Mouse (Mus musculus) embryo, embryonic 11 days (tissue): ENCODE results near the gene Wtip.
"Not testable (repeated sequence)": the region's sequence is repeated elsewhere in the genome, so short reads cannot be mapped to it uniquely, and the experiment has no call there.

Source experiments
- DNase-seq: peaks from one replicate; pipeline ENCODE4 v3.0.0-alpha.2; 2015

Wtip gene

GRCm38 (mm10) chr7:34133117-34133762, at the start of gene Wtip:
Wtip (minus strand) TSS chr7:34133268.
- DNase-seq = peak; percentile 95

- not testable (repeated sequence) for DNase-seq
Measured at GRCm38 (mm10) chr7:34176241-34176640, 43.2 kb upstream of the Wtip start.

DNA sequence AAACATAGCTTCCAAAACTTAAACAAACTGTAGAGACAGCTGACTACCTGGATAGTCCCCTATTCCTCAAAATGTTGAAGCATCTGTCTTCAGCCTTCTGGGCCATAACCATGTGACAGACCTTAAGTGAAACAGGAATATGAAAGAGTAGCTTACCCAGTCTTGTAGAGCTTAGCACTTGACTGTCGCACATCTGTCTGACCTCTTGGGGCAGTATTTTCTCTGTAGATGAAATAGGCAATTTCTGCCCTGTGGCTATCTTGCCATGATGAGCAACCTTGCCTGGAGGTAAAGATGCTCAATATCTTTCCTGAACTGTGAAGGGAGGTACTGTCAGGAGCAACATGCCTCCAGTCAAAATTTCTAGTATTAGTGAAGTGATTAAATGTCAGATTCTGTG, 39.2 kb upstream of the Wtip start:
- DNase-seq = no peak

DNA sequence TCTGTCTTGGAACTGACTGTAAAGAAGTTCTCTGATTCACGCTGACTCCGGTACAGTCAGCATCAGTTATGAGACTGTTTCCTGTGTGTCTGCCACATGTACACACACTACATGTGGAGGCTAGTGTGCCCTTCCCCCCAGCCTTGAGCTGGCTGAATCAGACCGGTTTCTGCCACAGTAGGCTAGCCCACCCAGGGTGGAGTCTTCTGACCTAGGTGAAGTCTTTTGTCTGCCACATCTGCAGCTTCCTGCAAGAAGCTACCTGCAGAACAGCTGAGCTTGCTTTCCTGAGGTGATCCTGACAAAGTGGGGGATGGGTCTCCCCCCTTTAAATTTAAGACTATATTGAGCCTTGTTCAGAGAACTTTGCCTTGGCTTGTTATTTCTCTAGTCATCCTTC, 36.4 kb upstream of the Wtip start, which contains the start of gene Uba2:
Gene Uba2 (minus strand): TSS at position 146 of the 400 bp plus-strand sequence.
- no peak for DNase-seq

- peak; percentile 93 for DNase-seq
Measured at GRCm38 (mm10) chr7:34168470-34169251, 35.6 kb upstream of the Wtip start.

GRCm38 (mm10) chr7:34167766-34168469, 34.9 kb upstream of the Wtip start:
- peak; percentile 44 for DNase-seq

DNA sequence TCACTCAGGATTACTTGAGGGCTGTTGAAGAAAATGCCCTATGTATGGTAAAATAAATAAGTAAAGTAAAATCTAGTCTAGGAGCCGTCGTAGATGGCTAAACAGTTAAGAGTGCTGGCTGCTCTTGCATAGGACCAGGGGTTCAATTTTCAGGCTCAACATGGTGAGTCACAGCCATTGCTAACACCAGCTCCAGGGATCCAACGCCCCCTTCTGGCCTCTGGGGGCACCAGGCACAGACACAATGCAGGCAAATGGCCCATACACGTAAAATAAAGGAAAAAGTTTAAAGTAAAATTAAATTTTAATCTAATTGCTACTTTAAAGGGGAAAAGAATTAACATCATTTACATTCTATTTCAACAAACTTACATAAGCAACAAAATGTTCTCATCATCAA, 33.8 kb upstream of the Wtip start:
- DNase-seq = peak; percentile 50

DNA sequence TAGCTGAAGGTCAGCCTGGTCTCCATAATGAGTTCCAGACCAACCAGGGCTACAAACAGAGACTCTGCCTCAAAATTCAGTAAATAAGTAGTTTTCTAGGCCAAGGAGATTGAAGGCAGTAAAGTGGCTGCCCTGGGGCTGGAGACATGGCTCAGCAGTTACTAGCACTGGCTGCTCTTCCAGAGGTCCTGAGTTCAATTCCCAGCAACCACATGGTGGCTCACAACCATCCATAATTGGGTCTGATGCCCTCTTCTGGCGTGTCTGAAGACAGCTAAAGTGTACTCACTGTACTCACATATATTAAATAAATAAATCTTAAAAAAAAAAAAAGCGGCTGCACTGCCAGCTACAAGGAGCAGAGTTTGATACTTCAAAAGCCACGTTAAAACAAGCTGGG, 32.9 kb upstream of the Wtip start:
- DNase-seq = no peak

GRCm38 (mm10) chr7:34164671-34165070, 31.6 kb upstream of the Wtip start:
- no peak for DNase-seq

DNA sequence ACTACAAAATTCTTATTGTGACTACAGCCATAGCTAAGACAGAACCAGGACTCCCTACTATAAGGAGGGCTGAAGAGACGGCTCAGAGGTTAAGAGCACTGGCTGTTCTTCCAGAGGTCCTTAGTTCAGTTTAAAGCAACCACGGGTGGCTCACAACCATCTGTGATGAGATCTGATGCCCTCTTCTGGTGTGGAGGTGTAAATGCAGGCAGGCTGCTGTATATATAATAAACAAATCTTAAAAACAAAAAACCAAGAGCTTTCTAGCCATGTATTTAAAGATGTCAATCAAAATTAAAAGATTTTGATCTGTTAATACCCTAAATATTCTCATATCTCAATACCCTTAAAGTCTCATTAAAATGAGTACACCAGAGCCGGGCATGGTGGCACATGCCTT, 26.1 kb upstream of the Wtip start:
- no peak for DNase-seq

- no peak for DNase-seq
Measured at GRCm38 (mm10) chr7:34157994-34158393, 24.9 kb upstream of the Wtip start.

DNA sequence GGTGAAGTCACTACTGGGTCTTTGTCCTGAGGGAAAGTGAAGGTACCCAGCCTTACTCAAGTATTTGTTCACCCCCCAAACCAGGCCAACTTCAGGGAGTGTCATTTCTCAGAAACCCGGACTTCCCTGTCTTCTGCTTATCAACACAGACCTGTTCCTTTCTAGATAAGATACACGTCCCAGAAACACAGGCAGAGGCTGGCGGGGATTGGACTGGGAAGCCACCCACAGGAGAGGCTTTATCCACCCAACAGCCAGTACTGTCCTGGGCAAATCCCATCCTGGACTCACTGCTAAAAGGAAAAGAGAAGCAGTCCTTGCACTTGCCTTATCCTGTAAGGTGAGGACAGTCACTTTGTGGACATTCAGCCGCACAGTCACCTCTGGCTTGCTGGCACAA, 14.1 kb upstream of the Wtip start:
- DNase-seq = no peak

- DNase-seq = no peak
Measured at GRCm38 (mm10) chr7:34141123-34141522, 8.1 kb upstream of the Wtip start.

GRCm38 (mm10) chr7:34139493-34139892, 6.4 kb upstream of the Wtip start:
- DNase-seq = no peak

DNA sequence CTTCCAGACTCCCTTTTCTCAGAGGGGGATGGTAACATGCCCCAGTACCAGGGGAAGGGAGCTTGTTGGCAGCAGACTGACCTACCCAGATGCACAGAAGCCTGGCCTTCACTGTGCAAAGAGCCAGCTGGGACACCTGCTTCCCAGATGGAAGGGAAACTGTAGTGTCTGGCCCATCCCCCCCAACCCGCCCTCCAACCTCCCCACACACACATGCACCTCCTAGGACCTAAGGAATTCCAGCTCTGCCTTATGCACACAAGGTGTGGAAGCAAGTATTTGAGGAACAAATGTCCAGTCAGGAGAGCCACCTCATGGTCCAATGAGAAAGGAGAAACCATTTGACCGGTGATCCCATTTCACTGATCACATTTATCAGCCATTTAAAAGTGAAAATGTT, 1.3 kb upstream of the Wtip start:
- peak; percentile 53 for DNase-seq

GRCm38 (mm10) chr7:34132355-34133079, 551 bp downstream of the Wtip start:
- peak; percentile 84 for DNase-seq

GRCm38 (mm10) chr7:34131959-34132354, 1.1 kb downstream of the Wtip start:
- DNase-seq = no peak

- no peak for DNase-seq
Measured at GRCm38 (mm10) chr7:34131118-34131517, 1.9 kb downstream of the Wtip start.

GRCm38 (mm10) chr7:34126291-34126690, 6.8 kb downstream of the Wtip start:
- DNase-seq = no peak

DNA sequence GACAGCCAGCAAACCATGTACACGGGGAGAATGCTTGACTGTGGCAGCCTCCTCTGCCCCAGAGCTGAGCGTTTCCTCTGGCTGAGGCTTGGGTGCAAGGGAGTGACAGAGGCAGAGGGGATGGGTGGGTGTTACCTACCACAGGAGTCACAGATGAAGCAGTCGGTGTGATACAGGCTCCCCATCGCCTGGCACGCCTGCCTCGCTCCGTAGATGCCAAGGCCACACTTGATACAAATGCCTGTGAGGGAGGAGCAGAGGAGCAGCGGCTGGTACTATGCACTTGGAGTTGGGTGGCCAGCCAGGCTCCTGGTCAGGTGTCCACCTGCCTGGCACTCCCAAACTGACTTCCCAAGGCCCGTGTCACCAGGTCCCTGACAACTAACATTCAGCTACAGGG, 7.7 kb downstream of the Wtip start:
- DNase-seq = no peak

- DNase-seq = peak; percentile 22
Measured at GRCm38 (mm10) chr7:34122987-34123720, 9.9 kb downstream of the Wtip start.

DNA sequence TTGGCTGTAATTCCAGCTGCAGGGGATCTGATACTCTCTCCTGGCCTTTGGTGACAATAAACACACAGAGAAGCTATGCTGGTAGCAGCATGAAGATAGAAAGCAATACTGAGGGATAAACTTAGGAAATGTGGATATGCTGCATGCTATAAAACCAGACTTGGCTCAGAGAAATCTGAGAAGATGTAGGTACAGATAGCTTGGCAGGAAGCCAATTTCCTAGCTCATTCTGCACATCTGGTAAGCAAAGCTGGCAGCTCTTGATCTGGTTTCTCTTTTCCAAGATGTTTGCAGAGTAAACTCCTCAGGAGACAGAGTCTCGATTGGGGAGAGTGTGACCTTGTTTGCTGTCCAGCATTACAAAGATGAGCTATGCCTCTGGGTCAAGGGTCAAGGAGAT, 12.4 kb downstream of the Wtip start:
- DNase-seq = not testable (repeated sequence)
